Mouse (Mus musculus) MEL (cell line): ENCODE measurements around the gene Rab3a. TPM values are rescaled to one million over a fixed set of nuclear protein-coding genes. Genes with fewer than 3 reads are reported as not detected.
A peak's percentile ranks its signal among the peaks of the same experiment; 100 is the strongest.

Experiments used
- DNase-seq: peaks from one replicate; pipeline ENCODE4 v3.0.0; 2011; ENCODE audit warnings: low read depth, low spot score
- H3K27ac ChIP-seq: 2 replicates; pipeline ENCODE4 v1.5.1; 2012; ENCODE audit warnings: low read depth, mild to moderate bottlenecking, control low read depth, low read length, moderate library complexity; ENCODE audit not compliant: control insufficient read depth
- H3K27me3 ChIP-seq, 2 experiments: fragments of 150-350 bp in 1 of 2; sonication (generic) in 1 of 2; 2 replicates each; pipeline ENCODE4 v1.6.1; 2012; ENCODE audit warnings: low read length in 2 of 2, mild to moderate bottlenecking in 2 of 2, improper control_type of control experiment in 1 of 2, moderate library complexity in 1 of 2; ENCODE audit not compliant: insufficient read depth in 2 of 2, control insufficient read depth in 1 of 2
- H3K36me3 ChIP-seq, 2 experiments: 2 replicates each; pipeline ENCODE4 v1.6.1; 2012 to 2014; ENCODE audit warnings: low read length in 2 of 2, improper control_type of control experiment in 1 of 2, inconsistent platforms in 1 of 2, mild to moderate bottlenecking in 1 of 2; ENCODE audit not compliant: insufficient read depth in 2 of 2, control insufficient read depth in 1 of 2
- H3K4me1 ChIP-seq, 2 experiments: fragments of 150-350 bp in 1 of 2; sonication (generic) in 1 of 2; 2 replicates each; pipeline ENCODE4 v1.6.1; 2012; ENCODE audit warnings: low read length in 2 of 2, improper control_type of control experiment in 1 of 2, mild to moderate bottlenecking in 1 of 2; ENCODE audit not compliant: insufficient read depth in 2 of 2, control insufficient read depth in 1 of 2
- H3K4me3 ChIP-seq, 2 experiments: fragments of 150-350 bp in 1 of 2; sonication (generic) in 1 of 2; 2 replicates each; pipeline ENCODE4 v1.5.1; 2012; ENCODE audit warnings: low read depth in 2 of 2, low read length in 2 of 2, mild to moderate bottlenecking in 2 of 2, moderate library complexity in 2 of 2, control low read depth in 1 of 2, improper control_type of control experiment in 1 of 2; ENCODE audit not compliant: control insufficient read depth in 1 of 2, insufficient read depth in 1 of 2
- H3K79me2 ChIP-seq: 2 replicates; pipeline ENCODE4 v1.6.1; 2012; ENCODE audit warnings: mild to moderate bottlenecking, low read length, moderate library complexity; ENCODE audit not compliant: control insufficient read depth, poor library complexity, insufficient read depth
- H3K9ac ChIP-seq: 2 replicates; pipeline ENCODE4 v1.6.1; 2012; ENCODE audit warnings: low read depth, mild to moderate bottlenecking, control low read depth, low read length, moderate library complexity; ENCODE audit not compliant: control insufficient read depth, poor library complexity, severe bottlenecking
- H3K9me3 ChIP-seq: fragments of 150-350 bp; sonication (generic); replicated peaks from 2 replicates; pipeline ENCODE4 v1.6.1; 2012; ENCODE audit warnings: mild to moderate bottlenecking, low read length, improper control_type of control experiment, moderate library complexity; ENCODE audit not compliant: insufficient read depth
- CHD1 ChIP-seq: IDR thresholded peaks from 2 replicates; pipeline ENCODE4 v1.6.1; 2012; ENCODE audit warnings: low read depth, mild to moderate bottlenecking, inconsistent platforms, low read length, improper control_type of control experiment
- CTCF ChIP-seq, 3 experiments: IDR thresholded peaks in 2 of 3; conservative IDR thresholded peaks in 1 of 3; 2 replicates each; pipeline ENCODE4 v1.5.1; 2011 to 2012; ENCODE audit warnings: low read length in 3 of 3, low read depth in 2 of 3, mild to moderate bottlenecking in 2 of 3, improper control_type of control experiment in 1 of 3, inconsistent platforms in 1 of 3, mixed read lengths in 1 of 3, moderate library complexity in 1 of 3; ENCODE audit not compliant: control insufficient read depth in 1 of 3, insufficient read depth in 1 of 3, poor library complexity in 1 of 3, severe bottlenecking in 1 of 3
- E2F4 ChIP-seq: IDR thresholded peaks from 2 replicates; pipeline ENCODE4 v1.6.1; 2011; ENCODE audit warnings: low read depth, low read length, improper control_type of control experiment, borderline replicate concordance
- ELF1 ChIP-seq: IDR thresholded peaks from 2 replicates; pipeline ENCODE4 v1.6.1; 2014; ENCODE audit warnings: low read depth, mild to moderate bottlenecking, inconsistent platforms, low read length, improper control_type of control experiment, moderate library complexity
- EP300 ChIP-seq, 2 experiments: IDR thresholded peaks; 2 replicates each; pipeline ENCODE4 v1.6.1; 2011; ENCODE audit warnings: improper control_type of control experiment in 2 of 2, low read length in 2 of 2, low read depth in 1 of 2, mild to moderate bottlenecking in 1 of 2
- ETS1 ChIP-seq: IDR thresholded peaks from 2 replicates; pipeline ENCODE4 v1.6.1; 2012; ENCODE audit warnings: low read depth, mild to moderate bottlenecking, inconsistent platforms, low read length, improper control_type of control experiment, moderate library complexity
- GABPA ChIP-seq: IDR thresholded peaks from 2 replicates; pipeline ENCODE4 v1.6.1; 2012; ENCODE audit warnings: low read depth, mild to moderate bottlenecking, inconsistent platforms, low read length, improper control_type of control experiment, moderate library complexity
- GATA1 ChIP-seq: IDR thresholded peaks from 2 replicates; pipeline ENCODE4 v1.6.1; 2011; ENCODE audit warnings: low read depth, low read length, improper control_type of control experiment
- JUND ChIP-seq: IDR thresholded peaks from 2 replicates; pipeline ENCODE4 v1.6.1; 2011; ENCODE audit warnings: low read depth, mild to moderate bottlenecking, improper control_type of control experiment, low read length
- KAT2A ChIP-seq: conservative IDR thresholded peaks from 2 replicates; pipeline ENCODE4 v1.6.1; 2012; ENCODE audit warnings: low read depth, low read length, improper control_type of control experiment, inconsistent platforms
- MAFK ChIP-seq: IDR thresholded peaks from 2 replicates; pipeline ENCODE4 v1.6.1; 2011; ENCODE audit warnings: low read depth, mild to moderate bottlenecking, low read length, improper control_type of control experiment, borderline replicate concordance
- MAX ChIP-seq: IDR thresholded peaks from 2 replicates; pipeline ENCODE4 v1.6.1; 2011; ENCODE audit warnings: low read length, improper control_type of control experiment
- MAZ ChIP-seq: IDR thresholded peaks from 2 replicates; pipeline ENCODE4 v1.6.1; 2012; ENCODE audit warnings: low read depth, mild to moderate bottlenecking, inconsistent platforms, low read length, improper control_type of control experiment
- MXI1 ChIP-seq: IDR thresholded peaks from 2 replicates; pipeline ENCODE4 v1.6.1; 2011; ENCODE audit warnings: mild to moderate bottlenecking, low read depth, low read length, improper control_type of control experiment
- MYB ChIP-seq: IDR thresholded peaks from 2 replicates; pipeline ENCODE4 v1.6.1; 2011; ENCODE audit warnings: mild to moderate bottlenecking, low read depth, low read length, improper control_type of control experiment
- MYC ChIP-seq: IDR thresholded peaks from 2 replicates; pipeline ENCODE4 v1.6.1; 2011; ENCODE audit warnings: low read depth, mild to moderate bottlenecking, low read length, improper control_type of control experiment, moderate library complexity
- NELFE ChIP-seq: IDR thresholded peaks from 2 replicates; pipeline ENCODE4 v1.6.1; 2011; ENCODE audit warnings: low read depth, low read length, improper control_type of control experiment
- NRF1 ChIP-seq: IDR thresholded peaks from 2 replicates; pipeline ENCODE4 v1.6.1; 2014; ENCODE audit warnings: low read depth, mild to moderate bottlenecking, inconsistent platforms, low read length, improper control_type of control experiment, moderate library complexity; ENCODE audit not compliant: poor library complexity, insufficient read depth, severe bottlenecking
- POLR2A ChIP-seq, 2 experiments: IDR thresholded peaks; 2 replicates each; pipeline ENCODE4 v1.6.1; 2011 to 2012; ENCODE audit warnings: low read length in 2 of 2, mild to moderate bottlenecking in 2 of 2, control low read depth in 1 of 2, improper control_type of control experiment in 1 of 2, low read depth in 1 of 2, moderate library complexity in 1 of 2; ENCODE audit not compliant: control insufficient read depth in 1 of 2, insufficient read depth in 1 of 2, poor library complexity in 1 of 2
- POLR2AphosphoS2 ChIP-seq: IDR thresholded peaks from 2 replicates; pipeline ENCODE4 v1.6.1; 2011; ENCODE audit warnings: low read length, improper control_type of control experiment
- POLR2AphosphoS5 ChIP-seq: IDR thresholded peaks from 2 replicates; pipeline ENCODE4 v1.6.1; 2012; ENCODE audit warnings: low read depth, borderline replicate concordance, mild to moderate bottlenecking, inconsistent platforms, low read length, moderate library complexity, mixed read lengths
- RAD21 ChIP-seq: IDR thresholded peaks from 2 replicates; pipeline ENCODE4 v1.6.1; 2011; ENCODE audit warnings: mild to moderate bottlenecking, low read depth, low read length, improper control_type of control experiment
- RCOR1 ChIP-seq: IDR thresholded peaks from 2 replicates; pipeline ENCODE4 v1.6.1; 2012; ENCODE audit warnings: low read depth, mild to moderate bottlenecking, inconsistent platforms, low read length, improper control_type of control experiment
- SIN3A ChIP-seq: IDR thresholded peaks from 2 replicates; pipeline ENCODE4 v1.6.1; 2012; ENCODE audit warnings: low read length, improper control_type of control experiment, inconsistent platforms
- SMC3 ChIP-seq: IDR thresholded peaks from 2 replicates; pipeline ENCODE4 v1.6.1; 2011; ENCODE audit warnings: low read depth, low read length, improper control_type of control experiment
- TAL1 ChIP-seq: IDR thresholded peaks from 2 replicates; pipeline ENCODE4 v1.6.1; 2012; ENCODE audit warnings: mild to moderate bottlenecking, inconsistent platforms, low read length, moderate library complexity, mixed read lengths
- TCF12 ChIP-seq: IDR thresholded peaks from 2 replicates; pipeline ENCODE4 v1.6.1; 2014; ENCODE audit warnings: low read depth, mild to moderate bottlenecking, inconsistent platforms, low read length, improper control_type of control experiment, moderate library complexity
- USF1 ChIP-seq: IDR thresholded peaks from 2 replicates; pipeline ENCODE4 v1.6.1; 2014; ENCODE audit warnings: low read depth, mild to moderate bottlenecking, inconsistent platforms, low read length, improper control_type of control experiment, moderate library complexity
- ZC3H11A ChIP-seq: IDR thresholded peaks from 2 replicates; pipeline ENCODE4 v1.6.1; 2012; ENCODE audit warnings: low read depth, mild to moderate bottlenecking, inconsistent platforms, low read length, improper control_type of control experiment
- ZKSCAN1 ChIP-seq: IDR thresholded peaks from 2 replicates; pipeline ENCODE4 v1.6.1; 2012; ENCODE audit warnings: low read depth, mild to moderate bottlenecking, inconsistent platforms, low read length, improper control_type of control experiment, moderate library complexity
- ZNF384 ChIP-seq: IDR thresholded peaks from 2 replicates; pipeline ENCODE4 v1.6.1; 2012; ENCODE audit warnings: low read depth, mild to moderate bottlenecking, inconsistent platforms, low read length, improper control_type of control experiment
- polyA plus RNA-seq, 2 experiments: library from polyadenylated mRNA; stranded (reverse) in 1 of 2; unstranded in 1 of 2; fragments of >175 nt in 1 of 2; fragments of >200 nt in 1 of 2; gene quantifications; 2 replicates each; pipeline versions ENCODE4 v1.2.1 to v1.2.4; 2012; ENCODE audit warnings: low replicate concordance in 2 of 2, low read depth in 1 of 2; ENCODE audit not compliant: insufficient read length in 2 of 2, insufficient read depth in 1 of 2, missing spikeins in 1 of 2
- total RNA-seq: library from RNA; depleted of rRNA; stranded (reverse); fragments of 300-350 nt; gene quantifications from 2 replicates; pipeline ENCODE4 v1.2.3, GENCODE M21; 2012

Gene Rab3a
- total and polyA plus RNA-seq, 3 experiments, result 1.8 to 5.6 TPM; not detected in 1

DNA sequence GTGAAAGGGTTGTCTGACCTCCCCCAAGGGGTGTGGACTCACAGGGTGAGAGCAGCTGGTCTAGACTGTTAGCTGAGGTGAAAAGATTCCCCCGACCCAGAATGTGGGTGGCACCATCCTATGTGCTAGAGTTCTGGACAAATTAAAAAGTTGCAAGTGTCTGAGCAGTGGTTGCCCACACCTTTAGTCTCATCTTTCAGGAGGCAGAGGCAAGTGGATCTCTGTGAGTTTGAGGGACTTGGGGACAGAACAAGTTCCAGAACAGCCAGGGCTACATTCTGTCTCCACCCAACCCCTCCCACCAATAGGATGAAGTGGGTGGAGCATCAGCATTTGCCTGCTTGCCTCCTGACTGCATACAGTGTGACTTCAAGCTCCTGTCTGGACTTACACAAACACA is 7.6 kb downstream of the Rab3a start (continued):
- no peak for TF ChIP-seq EP300 (IDR thresholded peaks at IDR 0.05; ENCODE audit: low read depth in 1 of 2, low read length in 2 of 2)
- TF ChIP-seq MAX, result peak; percentile 58; the same call in 1 of the 2 replicates
- 0 out of 2 replicates have a peak, but pooled peaks have one; percentile 21 for TF ChIP-seq ZKSCAN1
- TF ChIP-seq ELF1, result 0 out of 2 replicates have a peak, but pooled peaks have one; percentile 22
- no peak for TF ChIP-seq RCOR1
- TF ChIP-seq GATA1, result no peak
- no peak for TF ChIP-seq JUND
- no peak for TF ChIP-seq ETS1
- peak; percentile 49 for TF ChIP-seq SIN3A
- no peak for TF ChIP-seq MYB
- TF ChIP-seq KAT2A, result no peak
- no peak for TF ChIP-seq ZC3H11A
- TF ChIP-seq ZNF384, result no peak
- TF ChIP-seq TAL1, result no peak
- peak; percentile 26; the same call in 1 of the 2 replicates for TF ChIP-seq MXI1
- TF ChIP-seq, all 39 proteins: peak for 11

DNA sequence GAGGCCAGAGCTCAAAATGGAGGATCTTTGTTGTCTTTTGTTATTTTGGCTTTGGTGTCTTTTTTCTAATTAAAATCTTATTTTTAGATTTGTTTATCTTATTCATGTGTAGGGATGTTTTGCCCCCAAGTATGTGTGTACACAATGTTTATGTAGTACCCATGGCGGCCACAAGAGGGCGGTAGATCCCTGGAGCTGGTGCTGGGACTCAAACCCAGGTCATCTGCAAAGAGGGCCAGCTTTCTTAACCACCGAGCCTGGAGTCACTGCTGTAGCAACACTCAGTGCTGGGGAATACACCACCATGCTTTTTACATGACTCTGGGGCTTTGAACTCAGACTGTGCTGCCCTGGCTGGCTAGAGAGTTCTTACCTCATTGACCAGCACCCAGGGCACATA is 8.9 kb downstream of the Rab3a start:
- H3K9ac ChIP-seq, result no peak overlapping the region
- DNase-seq, result peak; percentile 76

DNA sequence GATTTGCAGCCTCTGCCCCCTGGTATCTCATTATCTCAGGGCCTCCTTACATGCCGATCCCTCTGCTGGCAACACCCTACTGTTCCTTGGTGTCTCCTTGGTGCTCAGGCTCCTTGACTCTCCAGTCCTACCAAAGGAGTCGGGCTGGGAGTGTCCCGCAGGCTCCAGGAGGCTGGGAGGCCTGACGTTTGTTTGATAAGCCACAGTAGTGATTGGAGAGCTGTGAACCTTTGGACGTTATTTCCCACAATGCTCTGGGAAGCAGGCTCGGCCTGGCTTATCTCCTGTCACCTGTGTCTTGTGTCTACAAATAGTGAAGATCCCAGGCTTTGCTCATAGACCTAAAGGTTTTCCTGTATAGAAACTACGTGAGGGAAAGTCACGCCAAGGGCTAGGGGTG is 9.5 kb downstream of the Rab3a start:
- Histone ChIP-seq H3K4me1 (peaks cover 12 to 34% of the 10 kb centered on the region in 2 experiments), H3K36me3 (peaks cover 0 to 23% of the 10 kb centered on the region in 2 experiments; a peak in 2 of 4 replicates), H3K27ac (peak overlapping the region; percentile 45), H3K79me2 (peaks cover 11% of the 10 kb centered on the region), H3K4me3 (no peak overlapping the region), H3K9ac (no peak overlapping the region), H3K27me3 (no peaks in the 10 kb centered on the region), H3K9me3 (no peaks in the 10 kb centered on the region)
- DNase-seq, result peak; percentile 80
- peak; percentile 76 for TF ChIP-seq TCF12
- no peak for TF ChIP-seq ZNF384
- TF ChIP-seq KAT2A, result no peak
- TF ChIP-seq POLR2AphosphoS5, result no peak
- no peak for TF ChIP-seq MAX
- no peak for TF ChIP-seq E2F4
- no peak for TF ChIP-seq CHD1
- peak; percentile 76 for TF ChIP-seq TAL1
- peak; percentile 61 to 63 for TF ChIP-seq EP300 (IDR thresholded peaks at IDR 0.05; ENCODE audit: low read depth in 1 of 2, low read length in 2 of 2)
- peak; percentile 48; the same call in 1 of the 2 replicates for TF ChIP-seq MYB
- TF ChIP-seq NRF1, result no peak
- TF ChIP-seq POLR2A (IDR thresholded peaks at IDR 0.05; ENCODE audit: control insufficient read depth in 1 of 2, insufficient read depth in 1 of 2, low read depth in 1 of 2, low read length in 2 of 2, poor library complexity in 1 of 2), result no peak
- TF ChIP-seq POLR2AphosphoS2, result no peak
- TF ChIP-seq MAFK, result no peak
- TF ChIP-seq NELFE, result no peak
- TF ChIP-seq MYC, result no peak
- TF ChIP-seq GABPA, result no peak
- TF ChIP-seq MAZ, result no peak
- peak; percentile 78 for TF ChIP-seq SIN3A
- no peak for TF ChIP-seq JUND

More for the DNA sequence above, 8.9 kb downstream of the Rab3a start:
- TF ChIP-seq CTCF (IDR thresholded peaks at IDR 0.05 in 2 of 3, conservative IDR thresholded peaks at IDR 0.05 in 1 of 3; ENCODE audit: control insufficient read depth in 1 of 3, insufficient read depth in 1 of 3, low read depth in 2 of 3, low read length in 3 of 3, poor library complexity in 1 of 3, severe bottlenecking in 1 of 3) (peak; percentile 87 to 92 (median 89)), USF1 (no peak), SIN3A (peak; percentile 59), MYB (no peak), ZC3H11A (peak; percentile 47), SMC3 (peak; percentile 59), RAD21 (peak; percentile 72)
- TF ChIP-seq, all 39 proteins: peak for 5
- peak overlapping the region; percentile 18 for H3K27ac ChIP-seq
- no peaks in the 10 kb centered on the region for H3K9me3 ChIP-seq
- peaks cover 12 to 34% of the 10 kb centered on the region in 2 experiments for H3K4me1 ChIP-seq
- peaks cover 11% of the 10 kb centered on the region for H3K79me2 ChIP-seq
- H3K4me3 ChIP-seq, result no peak overlapping the region
- H3K36me3 ChIP-seq, result peaks cover 0 to 23% of the 10 kb centered on the region in 2 experiments; a peak in 2 of 4 replicates
- no peaks in the 10 kb centered on the region for H3K27me3 ChIP-seq
